Mouse (Mus musculus): ENCODE data around the gene Zzz3. TPM values are rescaled to one million over a fixed set of nuclear protein-coding genes. Genes with fewer than 3 reads are reported as not detected.

The Zzz3 gene
- polyA plus RNA-seq, 1 experiment from 2014 or later, result 32.9 TPM

DNA sequence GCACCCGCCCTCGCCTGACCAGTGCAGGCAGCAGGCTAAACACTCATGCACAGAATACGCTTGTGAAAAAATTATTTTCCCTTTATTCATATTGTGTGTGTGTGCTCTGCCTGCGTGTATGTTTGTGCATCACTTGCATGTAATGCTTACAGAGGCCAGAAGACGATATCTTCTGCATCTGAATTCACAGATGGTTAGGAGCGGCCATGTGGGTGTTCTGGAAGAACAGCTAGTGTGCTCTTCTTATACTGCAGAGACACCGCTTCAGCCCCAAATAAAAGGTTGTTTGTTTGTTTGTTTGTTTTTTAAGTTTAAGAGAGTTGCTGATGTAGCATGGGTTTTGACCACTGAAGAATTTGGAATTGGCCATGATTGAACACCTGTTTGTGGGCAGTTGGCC is 10.1 kb downstream of the Zzz3 start:
- Histone ChIP-seq H3K4me2 (no peak overlapping the region), H3K36me3 (replicated peaks) (no peaks in the 10 kb centered on the region), H3K27me3 (replicated peaks) (no peaks in the 10 kb centered on the region), H3K4me3 (no peak overlapping the region), H3K9me3 (no peaks in the 10 kb centered on the region), H3K4me1 (0 out of 2 replicates have a peak, but pooled peaks cover 3% of the 10 kb centered on the region), H3K27ac (no peak overlapping the region), H3K9ac (no peak overlapping the region)
- ATAC-seq (replicated peaks), result no peak
- 94% methylated on average over 7 of the region's 7 CpGs for WGBS

DNA sequence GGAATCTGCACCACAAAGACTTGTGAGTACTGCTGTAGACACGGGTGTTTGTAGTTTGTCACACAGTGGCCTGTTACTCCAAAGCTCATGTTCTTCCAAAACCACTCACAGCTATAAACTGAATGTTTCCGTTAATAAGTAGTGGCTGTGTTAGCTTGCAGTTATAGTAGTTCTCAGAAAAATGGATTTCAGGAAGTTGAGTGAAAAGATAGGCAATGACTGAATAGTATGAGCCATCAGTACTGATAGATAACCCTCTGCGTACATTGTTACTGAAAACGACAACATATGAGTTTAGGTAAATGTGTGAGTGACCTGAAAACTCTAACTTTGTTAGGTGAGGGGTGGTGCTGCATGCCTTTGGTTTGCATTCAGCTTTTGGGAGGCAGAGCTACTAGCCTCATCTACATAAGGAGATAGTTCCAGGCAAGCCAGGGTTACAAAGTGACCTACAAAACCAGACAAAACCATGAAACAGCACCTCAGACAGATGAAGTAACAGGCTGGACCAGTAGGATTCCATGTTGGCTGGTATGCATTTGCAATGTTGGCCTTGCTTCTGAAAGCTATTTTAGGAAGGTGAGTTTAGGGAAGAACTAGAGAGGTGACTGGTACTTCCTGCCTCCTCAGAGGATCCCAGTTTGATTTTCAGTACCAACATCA is 10.8 kb downstream of the Zzz3 start:
- Histone ChIP-seq H3K9me3 (no peaks in the 10 kb centered on the region), H3K4me3 (no peak overlapping the region), H3K4me2 (no peak overlapping the region), H3K9ac (no peak overlapping the region), H3K27ac (no peak overlapping the region), H3K36me3 (replicated peaks) (no peaks in the 10 kb centered on the region), H3K27me3 (replicated peaks) (no peaks in the 10 kb centered on the region), H3K4me1 (0 out of 2 replicates have a peak, but pooled peaks cover 3% of the 10 kb centered on the region)
- ATAC-seq (replicated peaks), result no peak
- 84% methylated on average over 4 of the region's 4 CpGs for WGBS

DNA sequence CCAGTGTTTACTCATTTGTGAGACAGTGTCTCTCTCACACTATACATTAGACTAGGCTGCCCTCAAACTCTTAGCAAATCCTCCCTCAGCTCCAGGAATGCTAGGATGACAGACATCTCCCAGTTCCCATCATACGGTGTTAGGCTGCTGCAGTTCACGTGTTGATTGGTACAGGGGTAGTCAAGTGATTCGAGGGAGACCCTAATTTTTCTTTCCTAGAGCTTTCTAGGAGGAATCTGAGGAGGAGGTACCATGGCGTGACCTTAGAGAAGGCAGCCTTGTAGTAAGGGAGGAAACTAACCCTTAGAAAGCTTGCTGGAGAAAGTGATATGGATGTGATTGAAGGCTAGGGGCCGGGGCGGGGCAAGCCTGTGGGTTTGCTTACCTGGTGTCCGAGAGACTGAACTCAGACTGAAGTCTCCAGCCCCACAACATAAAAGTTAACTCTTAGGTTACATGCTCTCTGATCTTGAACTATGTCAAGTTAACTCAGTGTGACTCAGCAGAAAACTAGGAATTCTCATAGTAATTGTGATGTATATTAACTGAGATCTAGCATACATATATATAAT is 15.8 kb downstream of the Zzz3 start:
- no peak overlapping the region for H3K27ac ChIP-seq
- no peak overlapping the region for H3K4me2 ChIP-seq
- 88% methylated on average over 7 of the region's 7 CpGs for WGBS
- H3K9me3 ChIP-seq, result no peaks in the 10 kb centered on the region
- H3K27me3 ChIP-seq (replicated peaks), result no peaks in the 10 kb centered on the region
- no peaks in the 10 kb centered on the region for H3K36me3 ChIP-seq (replicated peaks)
- no peak for ATAC-seq (replicated peaks)
- no peak overlapping the region for H3K9ac ChIP-seq
- H3K4me1 ChIP-seq, result no peaks in the 10 kb centered on the region
- H3K4me3 ChIP-seq, result no peak overlapping the region

DNA sequence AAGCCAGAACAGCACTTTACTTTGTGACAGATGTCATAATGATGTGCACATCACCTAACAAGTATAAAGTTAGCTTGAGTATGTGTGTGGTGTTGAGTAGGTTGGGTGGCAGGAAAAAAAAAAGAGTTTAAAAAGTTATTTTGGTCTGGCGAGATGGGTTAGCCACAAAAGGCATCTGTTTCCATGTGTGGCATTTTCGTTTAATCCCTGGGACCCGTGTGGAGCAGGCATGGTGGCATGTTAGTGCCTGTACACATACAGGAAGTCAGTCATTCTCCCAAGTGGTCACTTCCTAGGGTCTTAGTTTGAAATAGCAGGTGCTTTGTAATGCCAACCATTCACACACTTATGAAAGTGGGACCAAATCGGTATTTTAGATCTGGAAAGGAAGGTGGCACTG is 17.1 kb downstream of the Zzz3 start:
- H3K9me3 ChIP-seq, result no peaks in the 10 kb centered on the region
- H3K4me2 ChIP-seq, result no peak overlapping the region
- 88% methylated on average over 4 of the region's 4 CpGs for WGBS
- H3K27ac ChIP-seq, result no peak overlapping the region
- H3K4me1 ChIP-seq, result no peaks in the 10 kb centered on the region
- no peaks in the 10 kb centered on the region for H3K27me3 ChIP-seq (replicated peaks)
- H3K36me3 ChIP-seq (replicated peaks), result no peaks in the 10 kb centered on the region
- no peak overlapping the region for H3K9ac ChIP-seq
- no peak for ATAC-seq (replicated peaks)
- H3K4me3 ChIP-seq, result no peak overlapping the region

DNA sequence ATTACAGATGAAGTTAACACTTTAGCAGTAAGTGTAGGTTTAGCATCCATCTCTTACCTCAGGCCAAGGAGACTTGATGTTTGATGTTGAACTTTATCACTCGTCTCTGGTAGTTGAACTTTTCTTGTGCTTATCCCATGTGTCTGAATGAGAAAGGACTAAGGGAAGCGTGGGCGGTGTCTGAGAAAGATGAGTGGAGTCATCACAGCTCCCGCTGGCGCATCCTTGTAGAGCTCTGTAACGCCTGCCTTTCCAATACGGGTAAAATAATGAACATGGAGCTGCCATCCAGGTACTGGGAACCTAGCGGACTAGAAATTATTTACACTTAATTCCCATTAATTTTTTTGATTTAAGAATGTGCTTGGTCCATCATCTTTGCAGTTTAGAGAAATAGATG is 33.7 kb downstream of the Zzz3 start:
- 93% methylated on average over 8 of the region's 8 CpGs for WGBS
- H3K9me3 ChIP-seq, result no peaks in the 10 kb centered on the region
- H3K4me1 ChIP-seq, result no peaks in the 10 kb centered on the region
- H3K27me3 ChIP-seq (replicated peaks), result no peaks in the 10 kb centered on the region
- H3K9ac ChIP-seq, result no peak overlapping the region
- H3K4me2 ChIP-seq, result no peak overlapping the region
- H3K36me3 ChIP-seq (replicated peaks), result no peaks in the 10 kb centered on the region; the same call in 1 of the 2 replicates
- H3K27ac ChIP-seq, result no peak overlapping the region
- no peak for ATAC-seq (replicated peaks)
- no peak overlapping the region for H3K4me3 ChIP-seq

DNA sequence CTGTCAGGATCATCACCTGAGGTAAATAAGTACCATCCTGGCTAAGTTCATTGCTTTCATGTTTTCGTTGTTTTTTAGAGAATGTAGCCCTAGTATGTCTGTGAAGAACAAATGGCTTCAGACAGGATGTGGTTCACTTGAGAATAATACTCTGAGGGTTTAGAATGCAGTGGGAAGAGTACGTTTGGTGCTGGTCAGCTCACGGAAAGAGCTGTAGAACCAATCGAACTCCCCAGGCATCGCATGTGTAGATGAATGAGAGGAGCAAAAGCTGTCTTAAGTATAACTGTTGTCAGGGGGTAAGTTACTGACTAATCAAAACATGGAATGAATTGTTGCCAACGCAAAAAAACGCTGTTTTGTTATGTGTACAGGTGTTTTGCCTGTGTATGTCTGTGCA is 37.4 kb downstream of the Zzz3 start:
- no peaks in the 10 kb centered on the region for H3K27me3 ChIP-seq (replicated peaks)
- no peaks in the 10 kb centered on the region for H3K9me3 ChIP-seq
- H3K36me3 ChIP-seq (replicated peaks), result no peaks in the 10 kb centered on the region; the same call in 1 of the 2 replicates
- no peaks in the 10 kb centered on the region for H3K4me1 ChIP-seq
- WGBS, result 95% methylated on average over 7 of the region's 7 CpGs
- H3K4me3 ChIP-seq, result no peak overlapping the region
- H3K27ac ChIP-seq, result no peak overlapping the region
- no peak for ATAC-seq (replicated peaks)
- no peak overlapping the region for H3K9ac ChIP-seq
- H3K4me2 ChIP-seq, result no peak overlapping the region

DNA sequence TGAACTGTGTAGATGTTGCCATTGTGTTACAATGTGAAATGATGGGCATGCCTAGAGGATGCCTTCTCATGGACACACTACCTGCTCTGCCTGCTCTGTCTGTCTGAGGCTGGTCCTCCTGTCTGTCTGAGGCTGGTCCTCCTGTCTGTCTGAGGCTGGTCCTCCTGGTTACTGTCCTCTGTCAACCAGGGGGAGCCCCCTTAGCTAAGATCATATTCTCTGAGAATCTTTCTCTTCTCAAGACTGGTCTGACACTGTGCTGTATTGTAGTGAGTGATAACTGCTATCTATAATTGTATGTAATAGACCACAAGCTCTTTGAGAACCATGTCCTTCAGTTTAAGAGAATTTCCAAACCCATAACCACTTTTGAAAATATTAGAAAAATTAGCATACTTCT is 40.3 kb downstream of the Zzz3 start:
- Histone ChIP-seq H3K4me3 (no peak overlapping the region), H3K36me3 (replicated peaks) (no peaks in the 10 kb centered on the region), H3K27me3 (replicated peaks) (no peaks in the 10 kb centered on the region), H3K4me1 (no peaks in the 10 kb centered on the region), H3K9me3 (no peaks in the 10 kb centered on the region), H3K9ac (no peak overlapping the region), H3K4me2 (no peak overlapping the region), H3K27ac (no peak overlapping the region)
- ATAC-seq (replicated peaks), result no peak

DNA sequence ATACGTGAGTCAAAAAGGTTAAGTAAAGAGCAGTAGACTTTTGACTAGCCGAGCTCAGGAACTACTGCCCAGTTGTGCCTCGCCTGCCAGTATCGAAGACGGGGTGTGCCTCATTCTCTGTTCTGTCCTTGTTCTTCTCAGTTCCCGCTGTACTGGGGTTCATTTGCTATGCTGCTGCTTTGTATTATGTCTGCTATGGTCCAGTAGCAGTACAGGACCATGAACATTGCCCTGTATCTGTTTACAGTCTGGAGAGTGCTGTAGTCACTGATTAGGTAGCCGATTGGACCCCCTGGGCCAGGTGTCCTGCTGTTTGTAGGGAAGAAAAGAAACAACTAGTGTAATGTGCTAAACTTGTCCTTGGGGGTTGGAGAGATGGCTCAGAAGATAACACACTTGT is 42.8 kb downstream of the Zzz3 start:
- no peak overlapping the region for H3K9ac ChIP-seq
- no peaks in the 10 kb centered on the region for H3K9me3 ChIP-seq
- ATAC-seq (replicated peaks), result no peak
- no peak overlapping the region for H3K27ac ChIP-seq
- H3K27me3 ChIP-seq (replicated peaks), result no peaks in the 10 kb centered on the region
- H3K4me3 ChIP-seq, result no peak overlapping the region
- no peaks in the 10 kb centered on the region for H3K36me3 ChIP-seq (replicated peaks)
- WGBS, result 96% methylated on average over 7 of the region's 7 CpGs
- H3K4me2 ChIP-seq, result no peak overlapping the region
- H3K4me1 ChIP-seq, result no peaks in the 10 kb centered on the region

DNA sequence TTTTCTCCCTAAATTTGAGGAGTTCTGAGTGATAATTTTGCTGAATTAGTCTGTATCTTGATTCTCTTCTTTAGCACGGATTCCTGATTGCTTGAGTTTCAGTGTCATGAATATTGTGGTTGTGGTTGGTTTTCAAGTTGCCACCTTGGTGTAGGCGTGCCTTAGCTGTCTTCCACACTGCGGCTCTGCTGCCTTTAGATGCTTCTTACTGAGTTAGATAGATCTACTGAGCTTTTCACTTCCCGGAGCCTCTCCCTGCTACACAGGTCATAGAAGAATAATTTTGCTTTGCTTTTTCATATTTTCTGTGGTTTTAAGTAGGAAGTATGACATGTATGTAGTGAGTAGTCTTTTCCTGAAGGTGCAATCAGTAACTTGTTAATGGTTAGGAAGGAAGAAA is 47.5 kb downstream of the Zzz3 start:
- Histone ChIP-seq H3K9me3 (no peaks in the 10 kb centered on the region), H3K4me1 (no peaks in the 10 kb centered on the region), H3K27ac (no peak overlapping the region), H3K9ac (no peak overlapping the region), H3K36me3 (replicated peaks) (no peaks in the 10 kb centered on the region), H3K4me2 (no peak overlapping the region), H3K4me3 (no peak overlapping the region), H3K27me3 (replicated peaks) (no peaks in the 10 kb centered on the region)
- 92% methylated on average over 4 of the region's 4 CpGs for WGBS
- ATAC-seq (replicated peaks), result no peak

DNA sequence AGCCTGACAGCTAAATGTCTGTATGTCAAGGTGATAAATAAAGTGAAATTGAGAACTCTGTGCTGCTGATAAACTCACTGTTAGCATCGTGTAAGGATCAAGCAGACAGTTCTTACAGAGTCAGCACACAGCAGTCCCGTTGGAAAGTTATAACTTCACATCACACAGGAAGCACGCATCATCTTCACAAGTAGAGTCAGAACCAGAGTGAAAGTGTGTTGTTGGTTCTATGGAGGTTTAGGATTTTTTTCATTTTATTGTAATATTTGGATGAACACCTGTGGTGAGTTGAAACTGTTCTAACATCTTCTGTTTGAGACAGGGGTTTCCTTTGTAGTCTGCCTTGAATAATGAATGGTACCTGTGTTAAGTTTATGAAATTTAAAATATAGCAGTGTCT is 48.8 kb downstream of the Zzz3 start:
- H3K4me1 ChIP-seq, result no peaks in the 10 kb centered on the region
- H3K4me2 ChIP-seq, result no peak overlapping the region
- ATAC-seq (replicated peaks), result no peak
- H3K27ac ChIP-seq, result no peak overlapping the region
- no peaks in the 10 kb centered on the region for H3K27me3 ChIP-seq (replicated peaks)
- WGBS, result 93% methylated on average over 3 of the region's 3 CpGs
- H3K9me3 ChIP-seq, result no peaks in the 10 kb centered on the region
- no peaks in the 10 kb centered on the region for H3K36me3 ChIP-seq (replicated peaks)
- H3K9ac ChIP-seq, result no peak overlapping the region
- H3K4me3 ChIP-seq, result no peak overlapping the region

DNA sequence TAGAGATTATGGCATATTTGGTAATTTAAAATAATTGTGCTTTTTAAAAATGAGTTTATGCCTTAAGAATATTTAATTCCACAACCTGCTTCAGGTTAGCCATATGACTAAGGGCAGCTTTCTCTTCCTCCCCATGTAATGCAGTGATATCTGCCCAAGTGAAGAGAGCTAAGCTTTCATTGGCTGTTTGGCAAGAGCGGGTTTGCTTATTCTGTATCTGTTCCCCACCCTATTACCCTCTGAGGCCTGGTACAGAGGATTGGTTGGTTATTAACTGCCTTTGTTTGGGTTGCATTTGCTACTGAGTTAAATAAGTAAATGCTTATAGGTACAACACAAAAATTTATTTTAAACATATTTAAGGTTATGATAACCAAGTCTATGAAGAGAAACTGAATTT is 51.7 kb downstream of the Zzz3 start:
- H3K4me2 ChIP-seq, result no peak overlapping the region
- 95% methylated on average over 1 of the region's 1 CpGs for WGBS

DNA sequence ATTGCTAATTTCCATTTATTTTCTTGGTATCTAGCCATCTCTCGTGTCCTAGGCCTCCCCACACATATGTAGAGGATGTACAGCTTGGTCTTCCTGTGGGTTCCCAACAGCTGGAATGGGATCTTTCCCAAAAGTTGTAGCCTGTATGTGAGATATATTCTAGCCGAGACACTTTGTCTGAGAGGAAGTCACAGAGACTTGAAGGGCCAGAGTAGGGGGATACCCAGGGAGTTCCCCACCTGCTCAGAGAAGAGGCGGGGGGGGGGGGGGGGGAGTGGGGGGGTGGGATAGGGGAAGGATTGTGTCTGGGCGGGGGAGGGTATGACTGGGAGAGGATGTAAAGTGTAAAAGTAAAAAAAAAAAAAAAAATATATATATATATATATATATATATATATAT is 57.9 kb downstream of the Zzz3 start:
- H3K9ac ChIP-seq, result no peak overlapping the region
- 92% methylated on average over 3 of the region's 4 CpGs for WGBS
- H3K4me3 ChIP-seq, result no peak overlapping the region
- no peaks in the 10 kb centered on the region for H3K27me3 ChIP-seq (replicated peaks)
- no peaks in the 10 kb centered on the region for H3K9me3 ChIP-seq
- H3K27ac ChIP-seq, result no peak overlapping the region
- H3K4me2 ChIP-seq, result no peak overlapping the region
- H3K36me3 ChIP-seq (replicated peaks), result peaks cover 32% of the 10 kb centered on the region
- H3K4me1 ChIP-seq, result no peaks in the 10 kb centered on the region
- no peak for ATAC-seq (replicated peaks)

More for the DNA sequence above, 51.7 kb downstream of the Zzz3 start:
- no peak for ATAC-seq (replicated peaks)
- Histone ChIP-seq H3K9me3 (no peaks in the 10 kb centered on the region), H3K9ac (no peak overlapping the region), H3K27ac (no peak overlapping the region), H3K4me1 (no peaks in the 10 kb centered on the region), H3K27me3 (replicated peaks) (no peaks in the 10 kb centered on the region), H3K36me3 (replicated peaks) (peaks cover 5% of the 10 kb centered on the region), H3K4me3 (no peak overlapping the region)

DNA sequence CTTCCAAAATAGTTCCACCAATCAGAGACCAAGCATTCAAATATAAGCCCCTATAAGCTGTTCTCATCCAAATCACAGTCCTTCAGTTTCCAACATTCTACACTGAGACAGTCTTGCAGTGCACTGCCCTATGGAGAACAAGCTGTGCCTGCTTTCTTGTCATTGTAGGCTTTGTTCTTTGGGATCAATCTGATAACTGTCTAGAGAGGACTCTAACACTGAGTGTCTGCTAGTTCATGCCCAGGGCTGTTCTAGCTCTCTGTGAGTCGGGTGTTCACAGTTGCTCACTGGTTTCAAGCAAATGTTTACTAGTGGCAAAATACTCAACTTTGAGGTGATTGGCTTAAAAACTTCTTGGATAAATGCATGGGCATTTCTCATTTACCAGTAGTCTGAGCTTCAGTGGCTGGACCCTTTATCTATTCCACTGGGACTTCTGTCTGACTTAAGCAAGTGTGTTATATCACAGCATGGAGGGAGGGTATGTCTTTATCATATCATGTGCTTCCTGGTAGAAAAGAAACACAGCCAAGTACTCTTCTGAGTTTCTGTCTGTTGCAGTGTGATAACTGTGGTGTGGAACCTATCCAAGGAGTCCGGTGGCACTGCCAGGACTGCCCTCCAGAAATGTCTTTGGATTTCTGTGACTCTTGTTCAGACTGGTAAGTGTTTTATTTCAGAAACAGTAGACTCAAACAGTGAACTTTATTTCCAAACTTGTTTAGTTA is 62.2 kb downstream of the Zzz3 start:
- H3K4me2 ChIP-seq, result no peak overlapping the region
- peaks cover 25% of the 10 kb centered on the region; the same call in 1 of the 2 replicates for H3K36me3 ChIP-seq (replicated peaks)
- no peak overlapping the region for H3K27ac ChIP-seq
- H3K27me3 ChIP-seq (replicated peaks), result no peaks in the 10 kb centered on the region
- ATAC-seq (replicated peaks), result no peak
- H3K4me3 ChIP-seq, result no peak overlapping the region
- no peaks in the 10 kb centered on the region for H3K4me1 ChIP-seq
- H3K9me3 ChIP-seq, result no peaks in the 10 kb centered on the region
- no peak overlapping the region for H3K9ac ChIP-seq
- 91% methylated on average over 2 of the region's 2 CpGs for WGBS
